Comparison of ENCODE assay signal across 9 mouse cellular contexts in genomic region chr6:92090497-92090896, GRCm38 (mm10). TPM values are rescaled to one million over a fixed set of nuclear protein-coding genes. Genes with fewer than 3 reads are reported as not detected.
DNase-seq lines count a peak whose midpoint lies in the region; ATAC-seq and TF ChIP-seq lines count a peak whose summit lies in the region.
"Had no signal": no experiment of that assay in that cellular context is flagged by ENCODE, and none has a peak within 500 bp of the region (broad histone marks: within the 10 kb centered on the region; RNA-seq: fewer than 3 reads in every experiment).

No protein-coding gene starts in this region.

- peak overlapping the region; percentile 98 for H3K9ac ChIP-seq in heart, embryonic 11.5 days (ENCODE audit: low read depth, low read length)
- peak overlapping the region; percentile 98 for H3K9ac ChIP-seq in ES-Bruce4 (ENCODE audit: low read depth, poor library complexity, severe bottlenecking)
- peak overlapping the region; percentile 95 for H3K9ac ChIP-seq in forebrain, embryonic 15.5 days (replicated peaks)
- H3K9ac ChIP-seq in liver, embryonic 16.5 days (ENCODE audit: low read depth, low read length) = peak overlapping the region; percentile 99

- WGBS in heart, embryonic 11.5 days (ENCODE audit: insufficient replicate concordance) = 3% methylated on average over 4 of the region's 4 CpGs
- 0% methylated on average over 4 of the region's 4 CpGs for WGBS in forebrain, embryonic 15.5 days
- 5% methylated on average over 4 of the region's 4 CpGs for WGBS in liver, embryonic 16.5 days (ENCODE audit: insufficient replicate concordance)

- peaks cover 19% of the 10 kb centered on the region for H3K4me1 ChIP-seq in heart, embryonic 11.5 days (ENCODE audit: control insufficient read depth, insufficient read depth, low read length)
- H3K4me1 ChIP-seq in ES-Bruce4 (ENCODE audit: control insufficient read depth, insufficient read depth, low read length) = no peaks in the 10 kb centered on the region
- peaks cover 36% of the 10 kb centered on the region for H3K4me1 ChIP-seq in forebrain, embryonic 15.5 days
- H3K4me1 ChIP-seq in liver, embryonic 16.5 days (ENCODE audit: control insufficient read depth, low read depth, low read length) = peaks cover 36% of the 10 kb centered on the region

- H3K36me3 ChIP-seq in heart, embryonic 11.5 days (ENCODE audit: control insufficient read depth, insufficient read depth, low read length) = no peaks in the 10 kb centered on the region
- no peaks in the 10 kb centered on the region; the same call in 1 of the 2 replicates for H3K36me3 ChIP-seq in ES-Bruce4 (ENCODE audit: control insufficient read depth, insufficient read depth, low read length, poor library complexity, severe bottlenecking)
- no peaks in the 10 kb centered on the region for H3K36me3 ChIP-seq in forebrain, embryonic 15.5 days
- no peaks in the 10 kb centered on the region for H3K36me3 ChIP-seq in liver, embryonic 16.5 days (ENCODE audit: control insufficient read depth, insufficient read depth)

- peak overlapping the region; percentile 96 for H3K4me3 ChIP-seq in heart, embryonic 11.5 days (ENCODE audit: low read depth, low read length)
- peak overlapping the region; percentile 82 for H3K4me3 ChIP-seq in ES-Bruce4 (ENCODE audit: low read depth, low read length)
- H3K4me3 ChIP-seq in forebrain, embryonic 15.5 days = peak overlapping the region; percentile 69
- H3K4me3 ChIP-seq in liver, embryonic 16.5 days (ENCODE audit: low read depth, low read length) = peak overlapping the region; percentile 98

- TF ChIP-seq POLR2A in ES-Bruce4 (IDR thresholded peaks at IDR 0.05; ENCODE audit: insufficient read depth, low read length) = no peak

- H3K27me3 ChIP-seq in heart, embryonic 11.5 days (ENCODE audit: control insufficient read depth, insufficient read depth, low read length) = no peaks in the 10 kb centered on the region
- H3K27me3 ChIP-seq in ES-Bruce4 (ENCODE audit: control insufficient read depth, insufficient read depth, low read length, poor library complexity, severe bottlenecking) = no peaks in the 10 kb centered on the region
- no peaks in the 10 kb centered on the region for H3K27me3 ChIP-seq in forebrain, embryonic 15.5 days
- H3K27me3 ChIP-seq in liver, embryonic 16.5 days (ENCODE audit: control insufficient read depth, insufficient read depth, low read depth, low read length) = no peaks in the 10 kb centered on the region
- H3K27me3 ChIP-seq: Patski had no signal

- peak overlapping the region; percentile 100 for H3K27ac ChIP-seq in heart, embryonic 11.5 days (ENCODE audit: low read depth, low read length)
- peak overlapping the region; percentile 95 for H3K27ac ChIP-seq in ES-Bruce4 (ENCODE audit: insufficient read depth, low read length)
- peak overlapping the region; percentile 98 for H3K27ac ChIP-seq in forebrain, embryonic 15.5 days (replicated peaks)
- peak overlapping the region; percentile 100 for H3K27ac ChIP-seq in liver, embryonic 16.5 days (ENCODE audit: low read length)

- ATAC-seq in heart, embryonic 11.5 days (replicated peaks; ENCODE audit: insufficient number of reproducible peaks, low FRiP score, low TSS enrichment) = no peak
- no peak; the same call in 1 of the 2 replicates for ATAC-seq in forebrain, embryonic 15.5 days (replicated peaks)
- ATAC-seq in liver, embryonic 16.5 days (ENCODE audit: low read depth) = no peak

- DNase-seq in heart, adult 9 months (ENCODE audit: low spot score in 2 of 2) = no peak
- no peak for DNase-seq in right cerebral cortex, adult 2 months (ENCODE audit: low spot score in 2 of 2)
- DNase-seq in cerebellum, postnatal 14 days = no peak
- no peak for DNase-seq in urinary bladder, postnatal 4 days (ENCODE audit: low spot score in 2 of 2)

- H3K9me3 ChIP-seq in heart, embryonic 11.5 days (replicated peaks; ENCODE audit: control insufficient read depth, low read length) = no peaks in the 10 kb centered on the region
- no peaks in the 10 kb centered on the region for H3K9me3 ChIP-seq in ES-Bruce4 (replicated peaks; ENCODE audit: control insufficient read depth, insufficient read depth, low read length, poor library complexity, severe bottlenecking)
- no peaks in the 10 kb centered on the region for H3K9me3 ChIP-seq in forebrain, embryonic 15.5 days
- H3K9me3 ChIP-seq in liver, embryonic 16.5 days (replicated peaks; ENCODE audit: control insufficient read depth, low read length) = no peaks in the 10 kb centered on the region

- peak overlapping the region; percentile 82 for H3K4me2 ChIP-seq in heart, embryonic 11.5 days
- H3K4me2 ChIP-seq in forebrain, embryonic 15.5 days (replicated peaks) = peak overlapping the region; percentile 71
- peak overlapping the region; percentile 74 for H3K4me2 ChIP-seq in liver, embryonic 16.5 days (ENCODE audit: low read depth, low read length)

- TF ChIP-seq EP300 in ES-Bruce4 (IDR thresholded peaks at IDR 0.05; ENCODE audit: insufficient read depth, low read depth, low read length) = no peak

- TF ChIP-seq CTCF in ES-Bruce4 (IDR thresholded peaks at IDR 0.05; ENCODE audit: low read depth, low read length) = no peak

RNA-seq across cellular contexts. Expression of gene Nr2c2, which starts 0.7 kb away (rescaled TPM):
- polyA plus RNA-seq in heart, embryonic 11.5 days (2014; fragmentation: Nextera tagmentation; extraction: Ambion mirVana) = 16.4 and 16.9 TPM in 2 replicates
- 29.3 and 31.7 TPM in 2 replicates for polyA plus RNA-seq in ES-Bruce4 (2011; ENCODE audit: insufficient read depth, insufficient read length, low read depth, missing spikeins)
- polyA plus RNA-seq in forebrain, embryonic 15.5 days (2015; fragmentation: Nextera tagmentation; extraction: Ambion mirVana) = 40.8 and 44.9 TPM in 2 replicates
- polyA plus RNA-seq in liver, embryonic 16.5 days (2015; fragmentation: Nextera tagmentation; extraction: Ambion mirVana) = 3.9 and 4.3 TPM in 2 replicates
